Mouse (Mus musculus) megakaryocyte-erythroid progenitor cell, adult 5 weeks (primary cell): ENCODE data around the gene Fgf7. TPM values are rescaled to one million over a fixed set of nuclear protein-coding genes. Genes with fewer than 3 reads are reported as not detected.

Experiments used
- polyA plus RNA-seq: library from polyadenylated mRNA; stranded (reverse); fragments of >175 nt; gene quantifications from 2 replicates; pipeline ENCODE4 v1.2.3, GENCODE M21; 2012

Gene Fgf7
- not detected in 2 replicates for polyA plus RNA-seq

DNA sequence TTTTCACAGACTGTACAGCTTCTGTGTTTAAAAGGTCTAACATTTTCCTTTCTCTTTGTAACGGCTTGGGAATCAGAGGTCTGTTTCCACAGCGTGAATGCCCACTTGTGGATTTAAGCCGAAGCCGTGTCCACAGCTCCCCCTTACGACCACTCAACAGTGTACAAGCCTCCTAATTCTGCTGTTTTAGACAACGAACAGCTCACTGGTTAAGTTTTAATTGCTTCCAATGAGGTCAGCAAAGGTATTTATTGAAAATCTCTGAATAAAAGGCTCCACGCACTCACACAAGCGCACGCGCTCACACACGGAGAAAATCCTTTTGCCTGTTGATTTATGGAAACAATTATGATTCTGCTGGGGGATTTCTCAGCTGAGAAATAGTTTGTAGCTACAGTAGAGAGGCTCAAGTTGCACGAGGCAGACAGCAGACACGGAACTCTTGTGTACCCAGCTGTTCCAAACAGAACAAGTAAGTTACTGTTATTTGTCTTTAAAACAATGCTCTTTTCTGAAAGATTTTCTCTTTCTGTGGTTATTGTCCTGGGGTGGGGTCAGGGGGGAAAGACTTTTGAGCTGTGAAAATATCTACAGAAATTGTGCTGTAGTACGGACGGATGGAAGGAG is at the start of gene Fgf7:
Fgf7 (plus strand) TSS at position 280 of the 627 bp plus-strand sequence.

Other genes starting within 250 kb of the Fgf7 start
- gene Galk2, start 175.5 kb upstream of the Fgf7 start, polyA plus RNA-seq: 2.6 and 3.1 TPM in 2 replicates
- gene Cops2, start 175.5 kb upstream of the Fgf7 start, polyA plus RNA-seq: 6.0 and 6.8 TPM in 2 replicates
- gene Fam227b, start 117.3 kb downstream of the Fgf7 start, polyA plus RNA-seq: not detected in 2 replicates
- 0.94 and 1.3 TPM in 2 replicates for gene Dtwd1, start 117.5 kb downstream of the Fgf7 start, polyA plus RNA-seq
- not detected in 2 replicates for gene Gm17555, start 180.4 kb downstream of the Fgf7 start, polyA plus RNA-seq